Mouse (Mus musculus): ENCODE data around the gene Rbfox3. TPM values are rescaled to one million over a fixed set of nuclear protein-coding genes. Genes with fewer than 3 reads are reported as not detected.

Rbfox3 gene
- polyA plus RNA-seq, 2 experiments from 2014 or later, result 0.11 TPM; not detected in 1

GRCm38 (mm10) chr11:118467441-118468035 lies 443.9 kb downstream of the Rbfox3 start:
- ATAC-seq, result no peak

GRCm38 (mm10) chr11:118460280-118460679 lies 451.1 kb downstream of the Rbfox3 start:
- ATAC-seq, result no peak

- ATAC-seq, result no peak
These were observed 451.9 kb downstream of the Rbfox3 start for GRCm38 (mm10) chr11:118459536-118459935.

GRCm38 (mm10) chr11:118459051-118459450 lies 452.3 kb downstream of the Rbfox3 start:
- ATAC-seq, result no peak

- no peak for ATAC-seq
These were observed 454.5 kb downstream of the Rbfox3 start for GRCm38 (mm10) chr11:118456937-118457336.

GRCm38 (mm10) chr11:118455788-118456187 lies 455.6 kb downstream of the Rbfox3 start:
- no peak for ATAC-seq

GRCm38 (mm10) chr11:118453886-118454671 lies 457.3 kb downstream of the Rbfox3 start:
- ATAC-seq, result no peak

GRCm38 (mm10) chr11:118452955-118453354 lies 458.4 kb downstream of the Rbfox3 start:
- no peak for ATAC-seq

GRCm38 (mm10) chr11:118451211-118451610 lies 460.2 kb downstream of the Rbfox3 start:
- no peak for ATAC-seq

- ATAC-seq, result no peak
These were observed 463.0 kb downstream of the Rbfox3 start for GRCm38 (mm10) chr11:118448385-118448784.

- no peak for ATAC-seq
These were observed 464.1 kb downstream of the Rbfox3 start for GRCm38 (mm10) chr11:118447346-118447745.

GRCm38 (mm10) chr11:118445843-118446242 lies 465.6 kb downstream of the Rbfox3 start:
- ATAC-seq, result peak; percentile 40

GRCm38 (mm10) chr11:118443201-118443970 lies 468.0 kb downstream of the Rbfox3 start:
- no peak for ATAC-seq

- no peak for ATAC-seq
These were observed 468.7 kb downstream of the Rbfox3 start for GRCm38 (mm10) chr11:118442691-118443090.

Other genes with a start within 250 kb of the Rbfox3 start
- gene Enpp7, start 76.6 kb upstream of the Rbfox3 start, polyA plus RNA-seq (2017; shearing (Covaris generic)), result not detected
- 1 to 10 TPM; 1.1 to 1.4 TPM for gene Cbx2, start 111.4 kb upstream of the Rbfox3 start, polyA plus RNA-seq (2017; shearing (Covaris generic))
- 1 to 10 TPM; 5.3 to 7.5 TPM for gene Cbx8, start 129.4 kb upstream of the Rbfox3 start, polyA plus RNA-seq (2017; shearing (Covaris generic))
- gene Cbx4, start 174.6 kb upstream of the Rbfox3 start, polyA plus RNA-seq (2017; shearing (Covaris generic)), result 1 to 10 TPM; 2.0 to 2.4 TPM